Mouse (Mus musculus): ENCODE results near the gene Zfp865.
"Not testable (repeated sequence)": the region's sequence is repeated elsewhere in the genome, so short reads cannot be mapped to it uniquely, and the experiment has no call there.

Zfp865 gene

GRCm38 (mm10) chr7:5051193-5052192, 31.3 kb downstream of the Zfp865 start, which contains the start of gene Zfp580:
Gene Zfp580 (plus strand): TSS chr7:5051538.
- DNase-seq (ENCODE audit: low read depth) = no peak

- DNase-seq (ENCODE audit: low read depth) = no peak
Observed at GRCm38 (mm10) chr7:5052438-5052837, 32.3 kb downstream of the Zfp865 start.

- DNase-seq (ENCODE audit: low read depth) = no peak
Observed at GRCm38 (mm10) chr7:5052931-5053343, 32.8 kb downstream of the Zfp865 start.

- no peak for DNase-seq (ENCODE audit: low read depth)
Observed at GRCm38 (mm10) chr7:5053456-5054179, 33.4 kb downstream of the Zfp865 start.

GRCm38 (mm10) chr7:5056651-5057263, 36.6 kb downstream of the Zfp865 start:
- no peak for DNase-seq (ENCODE audit: low read depth)

- no peak for DNase-seq (ENCODE audit: low read depth)
Observed at GRCm38 (mm10) chr7:5057381-5057780, 37.2 kb downstream of the Zfp865 start.

GRCm38 (mm10) chr7:5057804-5058203, 37.6 kb downstream of the Zfp865 start:
- no peak for DNase-seq (ENCODE audit: low read depth)

GRCm38 (mm10) chr7:5058631-5059030, 38.5 kb downstream of the Zfp865 start:
- no peak for DNase-seq (ENCODE audit: low read depth)

- DNase-seq (ENCODE audit: low read depth) = no peak
Observed at GRCm38 (mm10) chr7:5059421-5059820, 39.2 kb downstream of the Zfp865 start.

GRCm38 (mm10) chr7:5060239-5060731, 40.1 kb downstream of the Zfp865 start:
- peak; percentile 62 for DNase-seq (ENCODE audit: low read depth)

GRCm38 (mm10) chr7:5060944-5061773, 41.0 kb downstream of the Zfp865 start:
- peak; percentile 94 for DNase-seq (ENCODE audit: low read depth)

GRCm38 (mm10) chr7:5061774-5062359, 41.7 kb downstream of the Zfp865 start, which contains the start of gene U2af2:
Gene U2af2 (plus strand): TSS chr7:5062143.
- DNase-seq (ENCODE audit: low read depth) = peak; percentile 44

- peak; percentile 54 for DNase-seq (ENCODE audit: low read depth)
Observed at GRCm38 (mm10) chr7:5062360-5063001, 42.3 kb downstream of the Zfp865 start.

- DNase-seq (ENCODE audit: low read depth) = no peak
Observed at GRCm38 (mm10) chr7:5064886-5065285, 44.7 kb downstream of the Zfp865 start.

- no peak for DNase-seq (ENCODE audit: low read depth)
Observed at GRCm38 (mm10) chr7:5073586-5073985, 53.4 kb downstream of the Zfp865 start.

GRCm38 (mm10) chr7:5074984-5075383, 54.8 kb downstream of the Zfp865 start:
- DNase-seq (ENCODE audit: low read depth) = no peak

- DNase-seq (ENCODE audit: low read depth) = no peak
Observed at GRCm38 (mm10) chr7:5076931-5077330, 56.8 kb downstream of the Zfp865 start.

- DNase-seq (ENCODE audit: low read depth) = not testable (repeated sequence)
Observed at GRCm38 (mm10) chr7:5079365-5080009, 59.3 kb downstream of the Zfp865 start.

- DNase-seq (ENCODE audit: low read depth) = peak; percentile 86
Observed at GRCm38 (mm10) chr7:5080010-5080751, 60.0 kb downstream of the Zfp865 start, which contains the start of gene Epn1. Gene Epn1 (plus strand): TSS chr7:5080235.
